Mouse (Mus musculus): Measurements from ENCODE around the gene Arl2. TPM values are rescaled to one million over a fixed set of nuclear protein-coding genes. Genes with fewer than 3 reads are reported as not detected.

Arl2 gene
- polyA plus RNA-seq, 1 experiment from 2014 or later: 71.5 TPM

DNA sequence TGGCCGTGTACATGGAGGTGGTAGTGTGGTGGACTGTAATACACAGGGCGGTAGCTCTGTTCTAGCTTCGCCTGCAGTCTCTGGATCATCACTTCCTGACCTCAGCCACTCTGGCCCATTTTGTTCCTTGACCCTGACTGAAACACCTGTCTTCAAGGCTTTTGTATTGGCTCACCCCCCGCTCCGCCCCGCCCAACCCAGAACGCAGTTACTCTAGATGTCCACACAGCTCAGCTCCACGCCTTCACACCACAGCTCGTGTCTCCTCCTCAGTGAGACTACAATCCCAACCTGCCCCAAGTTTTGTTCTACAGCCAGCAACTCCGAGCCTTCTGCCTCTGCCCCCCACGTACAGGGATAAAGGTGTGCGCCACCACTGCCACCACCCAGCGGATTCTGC is 52.5 kb downstream of the Arl2 start:
- no peak overlapping the region for H3K27ac ChIP-seq (ENCODE audit: low read depth, low read length)
- no peak overlapping the region for H3K4me3 ChIP-seq (ENCODE audit: low read depth, low read length)
- TF ChIP-seq CTCF (IDR thresholded peaks at IDR 0.05; ENCODE audit: low read depth): no peak
- no peak for ATAC-seq
- H3K9ac ChIP-seq (ENCODE audit: low read depth, low read length): no peak overlapping the region
- H3K9me3 ChIP-seq (ENCODE audit: control insufficient read depth): no peaks in the 10 kb centered on the region
- H3K4me1 ChIP-seq (replicated peaks; ENCODE audit: control insufficient read depth, insufficient read depth, low read length): no peaks in the 10 kb centered on the region; the same call in 1 of the 2 replicates
- no peaks in the 10 kb centered on the region for H3K27me3 ChIP-seq (replicated peaks; ENCODE audit: control insufficient read depth, insufficient read depth, low read length)
- H3K36me3 ChIP-seq (ENCODE audit: control insufficient read depth, insufficient read depth): peaks cover 22% of the 10 kb centered on the region
- H3K4me2 ChIP-seq (replicated peaks; ENCODE audit: low read depth): no peak overlapping the region
- 84% methylated on average over 13 of the region's 13 CpGs for WGBS

DNA sequence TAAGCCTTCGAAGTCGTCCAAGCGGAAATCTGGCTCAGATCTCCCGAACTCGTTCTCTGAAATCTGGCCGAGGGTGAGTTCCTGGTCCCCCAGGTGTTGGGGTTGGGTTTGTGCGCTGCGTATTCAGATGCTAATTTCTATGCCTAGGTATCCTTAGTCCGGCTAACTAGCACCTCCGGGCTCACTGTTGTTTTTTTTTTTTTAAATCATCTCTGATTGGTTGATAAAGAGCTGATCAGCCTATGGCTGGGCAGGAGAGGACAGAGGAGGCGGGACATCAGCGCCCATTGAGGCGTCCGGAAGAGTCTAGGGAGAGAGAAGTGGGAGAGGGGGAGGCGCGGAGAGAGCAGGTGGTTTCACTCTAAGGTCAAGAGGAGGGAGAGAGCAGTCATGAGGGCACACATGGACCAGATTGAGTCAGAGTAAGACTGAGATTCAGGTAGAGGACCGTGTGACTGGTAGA is 55.9 kb downstream of the Arl2 start:
- no peaks in the 10 kb centered on the region for H3K27me3 ChIP-seq (replicated peaks; ENCODE audit: control insufficient read depth, insufficient read depth, low read length)
- H3K4me1 ChIP-seq (replicated peaks; ENCODE audit: control insufficient read depth, insufficient read depth, low read length): no peaks in the 10 kb centered on the region; the same call in 1 of the 2 replicates
- ATAC-seq: peak; percentile 71

DNA sequence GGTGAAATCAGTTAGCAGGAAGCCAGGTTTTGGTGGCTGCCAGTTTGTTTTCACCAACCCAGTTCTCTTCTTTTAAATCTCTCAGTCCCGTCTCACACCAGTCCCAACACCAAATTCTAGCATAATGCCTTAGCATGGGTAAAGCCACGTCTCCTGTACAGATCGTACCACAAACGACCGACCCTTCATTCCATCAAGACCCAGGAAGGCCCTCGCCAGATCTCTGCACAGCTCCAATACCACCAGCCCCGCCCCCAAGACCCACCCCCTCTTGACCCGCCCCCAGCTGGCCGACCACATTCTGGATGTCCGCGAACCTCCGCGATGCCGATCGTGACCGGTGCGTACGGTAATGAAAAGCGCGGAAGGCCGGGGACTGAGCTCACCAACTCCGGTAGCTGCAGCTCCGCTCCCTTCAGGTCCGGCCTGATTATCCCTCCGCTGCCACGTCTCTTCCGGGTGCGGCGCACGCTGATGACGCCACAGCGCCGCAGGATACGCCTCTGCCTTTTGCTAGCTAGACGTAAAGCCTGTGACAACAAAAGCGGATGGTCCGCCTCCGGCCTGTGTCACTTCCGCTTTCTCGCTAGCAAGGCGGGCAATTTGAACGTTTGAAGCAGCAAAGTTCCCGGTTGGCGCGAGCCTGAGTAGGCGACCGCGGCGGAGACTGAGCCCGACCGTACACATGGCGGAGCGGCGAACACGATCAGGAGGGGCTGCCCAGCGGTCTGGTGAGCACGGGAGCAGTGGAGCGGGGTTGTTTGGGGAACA is 56.7 kb downstream of the Arl2 start, which contains the start of the genes Zfpl1 and Cdca5:
Zfpl1 (minus strand) TSS at position 479 of the 771 bp plus-strand sequence.
Cdca5 (plus strand) TSS at position 506 of the 771 bp plus-strand sequence.
- H3K4me3 ChIP-seq (ENCODE audit: low read depth, low read length): peak within 1 kb of the TSS; percentile 77
- H3K36me3 ChIP-seq (ENCODE audit: control insufficient read depth, insufficient read depth): peaks cover 40% of the 10 kb centered on the region
- H3K27ac ChIP-seq (ENCODE audit: low read depth, low read length): peak within 1 kb of the TSS; percentile 68
- no peaks in the 10 kb centered on the region for H3K9me3 ChIP-seq (ENCODE audit: control insufficient read depth)
- peak within 1 kb of the TSS; percentile 95 for H3K4me2 ChIP-seq (replicated peaks; ENCODE audit: low read depth)
- peak within 1 kb of the TSS; percentile 84 for H3K9ac ChIP-seq (ENCODE audit: low read depth, low read length)
- ATAC-seq: peak; percentile 88
- H3K4me1 ChIP-seq (replicated peaks; ENCODE audit: control insufficient read depth, insufficient read depth, low read length): no peaks in the 10 kb centered on the region; the same call in 1 of the 2 replicates
- no peaks in the 10 kb centered on the region for H3K27me3 ChIP-seq (replicated peaks; ENCODE audit: control insufficient read depth, insufficient read depth, low read length)
- no peak for TF ChIP-seq CTCF (IDR thresholded peaks at IDR 0.05; ENCODE audit: low read depth)
- under 1% methylated on average over 58 of the region's 58 CpGs for WGBS

More for the DNA sequence above, 55.9 kb downstream of the Arl2 start:
- Histone ChIP-seq H3K9ac (ENCODE audit: low read depth, low read length) (peak overlapping the region; percentile 64), H3K4me2 (replicated peaks; ENCODE audit: low read depth) (peak overlapping the region; percentile 95), H3K27ac (ENCODE audit: low read depth, low read length) (peak overlapping the region; percentile 29), H3K4me3 (ENCODE audit: low read depth, low read length) (peak overlapping the region; percentile 77), H3K36me3 (ENCODE audit: control insufficient read depth, insufficient read depth) (peaks cover 33% of the 10 kb centered on the region), H3K9me3 (ENCODE audit: control insufficient read depth) (no peaks in the 10 kb centered on the region)
- WGBS: 0% methylated on average over 17 of the region's 17 CpGs
- TF ChIP-seq CTCF (IDR thresholded peaks at IDR 0.05; ENCODE audit: low read depth): no peak

Other genes starting within 250 kb of the Arl2 start
- gene Tigd3, start 247.4 kb downstream of the Arl2 start, polyA plus RNA-seq (2015; fragmentation: Nextera tagmentation; extraction: Ambion mirVana): 1.0 and 1.2 TPM in 2 replicates
- 49.9 and 51.9 TPM in 2 replicates for gene Dpf2, start 228.5 kb downstream of the Arl2 start, polyA plus RNA-seq (2015; fragmentation: Nextera tagmentation; extraction: Ambion mirVana)
- 6.5 and 6.6 TPM in 2 replicates for gene Cdc42ep2, start 216.7 kb downstream of the Arl2 start, polyA plus RNA-seq (2015; fragmentation: Nextera tagmentation; extraction: Ambion mirVana)
- 23.5 and 23.9 TPM in 2 replicates for gene Pola2, start 177.3 kb downstream of the Arl2 start, polyA plus RNA-seq (2015; fragmentation: Nextera tagmentation; extraction: Ambion mirVana)
- gene Slc22a20, start 155.4 kb downstream of the Arl2 start, polyA plus RNA-seq (2015; fragmentation: Nextera tagmentation; extraction: Ambion mirVana): not detected in 2 replicates
- 17.0 and 17.8 TPM in 2 replicates for gene Capn1, start 125.7 kb downstream of the Arl2 start, polyA plus RNA-seq (2015; fragmentation: Nextera tagmentation; extraction: Ambion mirVana)
- 17.7 and 21.3 TPM in 2 replicates for gene Syvn1, start 95.0 kb downstream of the Arl2 start, polyA plus RNA-seq (2015; fragmentation: Nextera tagmentation; extraction: Ambion mirVana)
- gene Mrpl49, start 83.8 kb downstream of the Arl2 start, polyA plus RNA-seq (2015; fragmentation: Nextera tagmentation; extraction: Ambion mirVana): 35.0 and 36.3 TPM in 2 replicates
- gene Fau, start 83.7 kb downstream of the Arl2 start, polyA plus RNA-seq (2015; fragmentation: Nextera tagmentation; extraction: Ambion mirVana): 964 and 990 TPM in 2 replicates
- gene Znhit2, start 80.4 kb downstream of the Arl2 start, polyA plus RNA-seq (2015; fragmentation: Nextera tagmentation; extraction: Ambion mirVana): 30.8 and 33.3 TPM in 2 replicates
- gene Tm7sf2, start 73.2 kb downstream of the Arl2 start, polyA plus RNA-seq (2015; fragmentation: Nextera tagmentation; extraction: Ambion mirVana): 13.4 and 17.5 TPM in 2 replicates
- 35.9 and 42.4 TPM in 2 replicates for gene Vps51, start 64.3 kb downstream of the Arl2 start, polyA plus RNA-seq (2015; fragmentation: Nextera tagmentation; extraction: Ambion mirVana)
- gene Tmem262, start 61.5 kb downstream of the Arl2 start, polyA plus RNA-seq (2015; fragmentation: Nextera tagmentation; extraction: Ambion mirVana): not detected in 2 replicates
- 0.43 and 0.47 TPM in 2 replicates for gene Gm28374, start 59.3 kb downstream of the Arl2 start, polyA plus RNA-seq (2015; fragmentation: Nextera tagmentation; extraction: Ambion mirVana)
- 54.9 and 56.2 TPM in 2 replicates for gene Zfpl1, start 56.6 kb downstream of the Arl2 start, polyA plus RNA-seq (2015; fragmentation: Nextera tagmentation; extraction: Ambion mirVana)
- 8.7 and 8.9 TPM in 2 replicates for gene Cdca5, start 56.6 kb downstream of the Arl2 start, polyA plus RNA-seq (2015; fragmentation: Nextera tagmentation; extraction: Ambion mirVana)
- gene AC131692.1, start 47.1 kb downstream of the Arl2 start, polyA plus RNA-seq (2015; fragmentation: Nextera tagmentation; extraction: Ambion mirVana): not detected in 2 replicates
- 273 and 333 TPM in 2 replicates for gene Naaladl1, start 35.8 kb downstream of the Arl2 start, polyA plus RNA-seq (2015; fragmentation: Nextera tagmentation; extraction: Ambion mirVana)
- gene Sac3d1, start 22.9 kb downstream of the Arl2 start, polyA plus RNA-seq (2015; fragmentation: Nextera tagmentation; extraction: Ambion mirVana): 17.0 and 19.1 TPM in 2 replicates
- 23.0 and 23.3 TPM in 2 replicates for gene Snx15, start 13.2 kb downstream of the Arl2 start, polyA plus RNA-seq (2015; fragmentation: Nextera tagmentation; extraction: Ambion mirVana)
- gene Batf2, start 565 bp downstream of the Arl2 start, polyA plus RNA-seq (2015; fragmentation: Nextera tagmentation; extraction: Ambion mirVana): 0.61 and 1.3 TPM in 2 replicates
- 0.20 TPM in 1 of 2 replicates, not detected in the other for gene Majin, start 42.8 kb upstream of the Arl2 start, polyA plus RNA-seq (2015; fragmentation: Nextera tagmentation; extraction: Ambion mirVana)
- gene Gpha2, start 84.8 kb upstream of the Arl2 start, polyA plus RNA-seq (2015; fragmentation: Nextera tagmentation; extraction: Ambion mirVana): 0.26 and 0.34 TPM in 2 replicates
- 15.2 and 17.1 TPM in 2 replicates for gene Ppp2r5b, start 94.3 kb upstream of the Arl2 start, polyA plus RNA-seq (2015; fragmentation: Nextera tagmentation; extraction: Ambion mirVana)
- 3.6 and 4.0 TPM in 2 replicates for gene Atg2a, start 100.1 kb upstream of the Arl2 start, polyA plus RNA-seq (2015; fragmentation: Nextera tagmentation; extraction: Ambion mirVana)
- gene Ehd1, start 135.2 kb upstream of the Arl2 start, polyA plus RNA-seq (2015; fragmentation: Nextera tagmentation; extraction: Ambion mirVana): 177 and 201 TPM in 2 replicates
- gene Cdc42bpg, start 164.9 kb upstream of the Arl2 start, polyA plus RNA-seq (2015; fragmentation: Nextera tagmentation; extraction: Ambion mirVana): 1.8 and 2.3 TPM in 2 replicates
- 17.1 and 19.6 TPM in 2 replicates for gene Men1, start 193.4 kb upstream of the Arl2 start, polyA plus RNA-seq (2015; fragmentation: Nextera tagmentation; extraction: Ambion mirVana)
- gene Map4k2, start 199.6 kb upstream of the Arl2 start, polyA plus RNA-seq (2015; fragmentation: Nextera tagmentation; extraction: Ambion mirVana): 4.1 and 4.3 TPM in 2 replicates
- gene Sf1, start 222.1 kb upstream of the Arl2 start, polyA plus RNA-seq (2015; fragmentation: Nextera tagmentation; extraction: Ambion mirVana): 51.9 and 55.3 TPM in 2 replicates
- 4.1 and 4.7 TPM in 2 replicates for gene Pygm, start 242.9 kb upstream of the Arl2 start, polyA plus RNA-seq (2015; fragmentation: Nextera tagmentation; extraction: Ambion mirVana)